Mouse (Mus musculus) cerebellum, adult 18-20 months (tissue): ENCODE results near the gene Psmd11.

Experiments
- DNase-seq, 2 experiments: peaks; one replicate each; pipeline ENCODE4 v3.0.0; 2021

Gene Psmd11

DNA sequence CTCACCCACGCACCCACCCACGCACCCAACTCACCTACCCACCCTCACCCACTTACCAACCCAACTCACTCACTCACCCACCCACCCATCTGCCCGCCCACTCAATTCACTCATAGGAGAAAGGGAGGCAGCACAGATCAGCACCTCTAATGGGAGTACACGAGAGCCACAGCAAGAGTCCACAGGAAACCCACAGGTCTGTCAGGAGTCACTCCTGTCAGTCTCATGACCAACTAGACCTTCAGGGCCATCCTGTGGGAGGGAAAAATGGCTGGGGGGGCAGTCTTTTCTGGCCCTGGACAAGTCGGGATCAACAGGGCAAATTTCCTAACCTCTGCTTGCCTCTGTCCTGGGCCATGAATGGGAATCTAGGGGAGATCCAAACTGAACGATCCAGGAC lies 79.4 kb downstream of the Psmd11 start:
- no peak for DNase-seq

DNA sequence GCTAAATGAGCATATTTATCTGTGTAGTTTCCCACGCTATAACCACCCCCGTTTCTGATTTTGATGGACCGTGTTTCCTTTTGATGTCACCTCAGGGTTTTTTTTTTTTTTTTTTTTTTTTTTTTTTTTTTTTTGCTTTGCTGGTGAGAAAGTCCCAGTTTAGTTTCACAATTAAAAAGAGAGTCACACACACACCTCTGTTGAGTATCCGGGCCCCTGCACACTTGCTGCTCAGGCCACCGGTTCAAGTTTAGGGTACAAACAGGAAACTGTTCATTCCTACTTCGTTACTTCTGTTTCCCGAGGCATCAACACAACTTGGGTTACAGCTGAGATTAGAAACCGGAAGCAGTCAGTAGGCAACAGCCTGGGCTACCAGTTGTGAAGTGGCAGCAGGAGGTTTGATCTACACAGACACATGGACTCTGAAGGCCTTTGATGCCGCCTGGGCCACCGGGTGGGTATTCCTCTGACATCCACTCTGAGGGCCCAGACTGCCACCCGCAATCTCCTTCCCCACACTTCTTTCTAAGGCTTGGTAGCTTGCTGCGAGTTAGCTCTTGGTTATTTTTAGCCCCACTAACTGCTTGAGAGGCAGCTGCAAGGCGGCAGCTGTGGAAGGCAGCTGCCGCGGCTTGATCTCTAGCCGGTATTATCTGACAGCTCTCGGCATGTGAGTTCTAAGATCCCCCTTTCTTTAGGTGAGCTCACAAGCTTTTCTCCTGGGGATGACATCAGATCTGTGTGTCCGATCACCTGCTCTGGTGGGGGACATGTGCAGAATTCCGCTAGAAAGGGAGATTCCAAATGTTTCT lies 80.2 kb downstream of the Psmd11 start:
- DNase-seq = no peak

DNA sequence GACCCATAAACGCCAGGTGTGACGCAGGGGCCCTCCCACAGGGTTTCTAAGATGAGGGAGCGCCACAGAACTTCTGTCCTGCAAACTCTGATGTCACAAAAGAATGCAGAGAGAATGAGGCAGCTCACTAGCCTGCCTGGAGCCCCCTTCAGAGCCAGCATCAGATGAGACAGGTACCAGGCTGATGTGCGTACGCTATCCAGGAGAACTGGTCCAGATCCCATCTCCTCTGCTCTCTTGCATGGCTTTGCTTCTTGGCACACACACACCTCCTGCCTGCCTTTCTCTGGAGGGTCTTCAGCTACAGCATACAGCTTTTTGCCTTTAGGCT lies 80.7 kb downstream of the Psmd11 start:
- no peak for DNase-seq

DNA sequence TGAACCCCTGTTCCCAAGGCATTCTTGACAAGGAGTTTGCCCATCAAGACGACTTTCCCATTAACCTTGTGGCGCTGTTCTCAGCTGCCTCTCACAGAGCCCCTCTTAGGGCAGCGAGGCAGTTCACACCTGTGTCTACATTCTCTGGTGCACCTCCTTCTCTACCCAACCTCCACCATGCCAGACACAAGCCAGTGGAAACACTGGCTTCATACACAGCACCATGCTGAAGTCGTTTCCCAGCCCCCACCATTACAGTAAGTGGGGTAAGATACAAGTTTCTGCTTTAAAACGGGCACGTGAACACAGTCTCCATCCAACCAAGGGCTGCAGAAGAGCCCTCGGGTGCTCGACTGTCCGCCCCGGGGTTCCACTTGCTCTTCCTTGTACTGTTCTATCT lies 81.7 kb downstream of the Psmd11 start:
- DNase-seq = no peak

DNA sequence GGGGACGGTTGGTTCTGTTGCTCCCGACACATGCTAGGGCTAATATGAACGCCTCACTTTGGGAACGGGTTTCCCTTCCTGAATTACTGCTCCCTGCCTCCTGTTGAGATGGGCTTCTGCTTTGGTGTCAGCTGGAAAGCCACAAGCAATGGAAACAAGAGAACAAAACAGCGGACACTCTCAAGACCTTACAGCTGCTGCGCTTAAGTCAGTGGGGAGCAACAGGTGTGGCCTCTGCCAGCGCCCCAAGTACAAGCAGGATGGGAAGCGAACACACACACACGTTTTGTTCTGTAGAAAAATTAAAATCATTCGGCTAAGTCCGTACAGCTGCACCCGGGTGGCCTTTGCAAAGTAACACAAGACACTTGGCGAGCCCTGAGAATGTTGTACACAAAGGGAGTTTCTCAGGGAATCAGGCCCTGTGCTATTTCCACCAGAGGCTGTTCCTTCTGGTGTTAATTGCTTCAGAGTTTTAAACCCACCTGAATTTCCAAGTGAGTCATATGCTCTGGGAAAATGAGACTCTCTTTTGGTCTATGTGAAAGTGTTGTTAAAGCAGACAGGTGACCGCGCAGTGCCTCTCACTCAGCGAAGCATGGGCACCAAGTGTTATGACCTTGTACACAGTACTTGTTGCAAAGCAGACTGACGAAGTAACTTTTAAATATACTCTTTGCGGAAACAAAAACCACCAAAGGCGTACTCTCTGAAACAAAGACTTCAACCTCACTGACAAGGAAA lies 84.1 kb downstream of the Psmd11 start:
- no peak for DNase-seq

DNA sequence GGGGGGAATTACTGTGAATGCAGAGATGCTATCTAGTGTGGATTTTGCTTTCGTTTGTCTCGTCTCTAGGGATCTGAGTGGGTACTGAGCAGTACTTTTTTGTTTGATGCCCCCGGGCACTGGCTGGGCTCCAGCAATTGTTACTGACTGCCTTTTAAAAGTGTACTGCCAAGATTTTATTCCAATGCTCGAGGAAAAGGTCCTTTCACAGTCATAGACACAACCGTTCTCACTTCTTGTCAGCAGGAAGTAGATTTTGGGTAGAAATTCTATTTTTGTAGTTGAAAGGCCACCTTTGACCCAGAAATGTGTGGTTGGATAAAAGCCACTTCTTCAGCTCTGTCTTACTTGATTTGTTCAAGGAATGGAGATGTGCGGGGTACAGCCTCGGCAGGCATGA lies 85.4 kb downstream of the Psmd11 start:
- DNase-seq = no peak

DNA sequence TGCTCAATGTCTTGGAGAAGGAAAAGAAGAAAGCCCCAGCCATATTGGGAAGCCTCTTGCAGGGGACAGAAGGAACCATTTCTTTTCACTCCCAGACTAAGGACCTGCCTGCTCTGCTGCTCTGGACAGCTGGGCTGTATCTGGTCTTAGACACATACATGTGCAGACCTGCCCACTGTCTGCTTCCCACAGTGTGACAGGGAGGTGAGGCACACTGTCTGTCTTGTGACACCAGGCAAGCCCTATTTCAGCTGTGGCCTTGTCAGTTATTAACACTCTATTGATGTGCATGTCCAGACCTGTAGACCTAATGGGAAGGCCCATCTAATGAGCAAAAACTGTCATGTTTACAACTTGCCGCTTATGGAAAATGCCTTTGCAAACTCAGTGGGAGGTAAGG lies 86.9 kb downstream of the Psmd11 start:
- no peak for DNase-seq

DNA sequence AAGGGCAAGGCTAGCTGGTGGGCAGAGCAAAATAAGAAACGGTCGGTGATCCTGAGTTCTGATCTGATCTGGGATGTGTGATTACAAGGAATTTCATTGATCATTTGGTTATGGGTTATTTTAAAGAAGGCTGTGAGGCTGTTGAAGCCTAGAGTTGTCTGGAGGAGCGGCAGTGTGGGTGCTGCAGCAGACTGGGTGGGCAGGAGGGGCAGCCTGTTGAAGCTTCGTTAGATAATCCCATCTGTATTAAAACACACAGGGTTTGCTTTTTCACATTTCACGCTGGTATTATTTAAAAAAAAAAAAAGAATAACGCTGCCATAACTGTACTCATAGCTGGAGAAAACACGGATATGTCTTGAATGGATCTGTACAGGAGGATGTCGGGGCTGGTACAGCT lies 87.5 kb downstream of the Psmd11 start:
- DNase-seq = no peak

DNA sequence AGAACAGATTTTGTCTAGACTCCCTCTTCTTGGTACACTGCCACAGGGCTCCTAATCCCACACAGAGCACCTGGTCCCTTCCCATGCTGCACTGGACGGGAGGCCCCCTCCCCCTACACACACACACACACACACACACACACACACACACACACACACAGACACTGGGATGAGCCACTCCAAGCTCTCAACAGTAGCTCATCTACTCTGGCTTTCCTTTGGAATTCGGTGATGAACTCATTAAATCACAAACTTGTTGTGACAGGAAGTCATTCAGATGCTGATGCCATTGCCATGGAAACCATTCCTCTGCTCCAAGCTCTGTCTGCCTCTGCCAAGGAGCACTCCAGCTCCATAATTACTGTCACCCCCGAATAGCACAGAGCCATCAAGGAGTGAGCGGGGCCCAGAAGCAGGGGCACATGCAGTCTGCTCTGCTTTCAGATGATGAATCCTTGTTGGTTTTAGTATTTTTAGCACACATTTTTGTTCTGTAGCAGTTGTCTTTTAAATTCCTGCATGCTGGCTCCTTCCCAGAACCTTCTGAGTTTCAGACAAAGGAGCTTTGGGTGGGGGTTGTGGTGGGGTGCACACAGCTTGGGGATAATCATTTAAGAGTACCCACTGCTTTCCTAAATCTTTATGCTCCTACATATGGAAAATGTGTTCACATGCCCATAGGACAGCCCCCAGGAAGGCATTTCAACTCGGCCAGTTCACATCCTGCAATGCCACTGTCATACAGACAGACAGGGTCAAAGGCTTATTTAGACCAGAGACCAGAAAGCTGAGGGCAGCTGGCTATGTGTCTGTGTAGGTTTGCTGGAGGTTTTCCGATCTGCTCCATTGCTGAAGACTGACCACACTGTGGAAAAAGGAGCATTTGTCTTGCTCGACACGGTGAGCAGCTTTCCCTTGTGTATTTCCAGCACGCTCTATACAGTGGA lies 90.3 kb downstream of the Psmd11 start:
- peak in 1 of 2 experiments; percentile 16 for DNase-seq

DNA sequence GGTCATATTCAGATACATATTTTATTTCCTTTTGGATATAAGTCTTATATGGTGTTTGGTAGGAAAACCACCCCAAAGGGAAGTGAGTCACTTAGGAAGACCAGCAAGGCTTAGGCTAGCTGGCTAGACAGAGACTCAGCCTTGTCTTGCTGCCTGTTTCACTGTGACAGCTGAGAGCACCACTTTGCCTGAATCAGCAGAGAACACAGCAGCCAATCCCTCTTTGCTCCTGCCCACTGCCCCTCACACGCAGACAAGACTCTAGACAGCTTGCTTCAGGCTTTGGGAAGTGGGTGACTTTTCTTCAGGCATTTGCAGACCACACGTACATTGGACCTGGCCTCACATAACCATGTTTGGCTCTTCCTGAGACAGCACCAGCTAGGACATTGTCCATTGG lies 92.7 kb downstream of the Psmd11 start:
- DNase-seq = no peak
